Mouse (Mus musculus): ENCODE results near the gene Elavl3. TPM values are rescaled to one million over a fixed set of nuclear protein-coding genes. Genes with fewer than 3 reads are reported as not detected.
A peak's percentile ranks its signal among the peaks of the same experiment; 100 is the strongest.

Elavl3 gene
- polyA plus RNA-seq, 1 experiment from 2014 or later = 0.19 TPM

GRCm38 (mm10) chr9:21989230-21990110 is 62.4 kb downstream of the Elavl3 start, which contains the start of gene Rgl3:
Rgl3 (minus strand) TSS chr9:21989446.
- no peaks in the 10 kb centered on the region for H3K9me3 ChIP-seq (ENCODE audit: control insufficient read depth, low read length)
- H3K9ac ChIP-seq (ENCODE audit: low read depth, low read length) = no peak within 1 kb of the TSS
- H3K4me3 ChIP-seq (ENCODE audit: low read depth, low read length) = peak within 1 kb of the TSS; percentile 49
- H3K4me2 ChIP-seq = peak within 1 kb of the TSS; percentile 67
- H3K4me1 ChIP-seq (replicated peaks; ENCODE audit: control insufficient read depth, insufficient read depth, low read length) = peaks cover 10% of the 10 kb centered on the region; the same call in 1 of the 2 replicates
- H3K36me3 ChIP-seq (ENCODE audit: control insufficient read depth, insufficient read depth, low read length) = no peaks in the 10 kb centered on the region
- no peak for ATAC-seq (replicated peaks; ENCODE audit: low FRiP score)
- no peak for DNase-seq (ENCODE audit: low spot score)
- H3K27me3 ChIP-seq (replicated peaks; ENCODE audit: control insufficient read depth, insufficient read depth, low read length) = peaks cover 94% of the 10 kb centered on the region
- no peak within 1 kb of the TSS for H3K27ac ChIP-seq (ENCODE audit: low read depth, low read length)
- 3% methylated on average over 42 of the region's 42 CpGs for WGBS

GRCm38 (mm10) chr9:21988421-21989101 is 63.3 kb downstream of the Elavl3 start:
- no peak overlapping the region for H3K9ac ChIP-seq (ENCODE audit: low read depth, low read length)
- no peaks in the 10 kb centered on the region for H3K9me3 ChIP-seq (ENCODE audit: control insufficient read depth, low read length)
- peak overlapping the region; percentile 49 for H3K4me3 ChIP-seq (ENCODE audit: low read depth, low read length)
- WGBS = 1% methylated on average over 32 of the region's 32 CpGs
- DNase-seq (ENCODE audit: low spot score) = no peak
- H3K27ac ChIP-seq (ENCODE audit: low read depth, low read length) = no peak overlapping the region
- no peak for ATAC-seq (replicated peaks; ENCODE audit: low FRiP score)
- peaks cover 10% of the 10 kb centered on the region; the same call in 1 of the 2 replicates for H3K4me1 ChIP-seq (replicated peaks; ENCODE audit: control insufficient read depth, insufficient read depth, low read length)
- peak overlapping the region; percentile 67 for H3K4me2 ChIP-seq
- H3K36me3 ChIP-seq (ENCODE audit: control insufficient read depth, insufficient read depth, low read length) = no peaks in the 10 kb centered on the region
- H3K27me3 ChIP-seq (replicated peaks; ENCODE audit: control insufficient read depth, insufficient read depth, low read length) = peaks cover 95% of the 10 kb centered on the region

GRCm38 (mm10) chr9:21987592-21988342 is 64.1 kb downstream of the Elavl3 start:
- Histone ChIP-seq H3K9ac (ENCODE audit: low read depth, low read length) (no peak overlapping the region), H3K4me2 (no peak overlapping the region), H3K9me3 (ENCODE audit: control insufficient read depth, low read length) (no peaks in the 10 kb centered on the region), H3K27me3 (replicated peaks; ENCODE audit: control insufficient read depth, insufficient read depth, low read length) (peaks cover 96% of the 10 kb centered on the region), H3K36me3 (ENCODE audit: control insufficient read depth, insufficient read depth, low read length) (no peaks in the 10 kb centered on the region), H3K4me1 (replicated peaks; ENCODE audit: control insufficient read depth, insufficient read depth, low read length) (peaks cover 10% of the 10 kb centered on the region; the same call in 1 of the 2 replicates), H3K4me3 (ENCODE audit: low read depth, low read length) (no peak overlapping the region), H3K27ac (ENCODE audit: low read depth, low read length) (no peak overlapping the region)
- DNase-seq (ENCODE audit: low spot score) = no peak
- ATAC-seq (replicated peaks; ENCODE audit: low FRiP score) = no peak
- WGBS = 7% methylated on average over 36 of the region's 36 CpGs

- 0 out of 2 replicates have a peak, but pooled peaks cover 3% of the 10 kb centered on the region for H3K9me3 ChIP-seq (ENCODE audit: control insufficient read depth, low read length)
- DNase-seq (ENCODE audit: low spot score) (no peak), ATAC-seq (replicated peaks; ENCODE audit: low FRiP score) (no peak)
- no peak overlapping the region for H3K27ac ChIP-seq (ENCODE audit: low read depth, low read length)
- H3K4me2 ChIP-seq = no peak overlapping the region
- H3K4me1 ChIP-seq (replicated peaks; ENCODE audit: control insufficient read depth, insufficient read depth, low read length) = no peaks in the 10 kb centered on the region; the same call in 1 of the 2 replicates
- no peak overlapping the region for H3K9ac ChIP-seq (ENCODE audit: low read depth, low read length)
- H3K27me3 ChIP-seq (replicated peaks; ENCODE audit: control insufficient read depth, insufficient read depth, low read length) = peaks cover 89% of the 10 kb centered on the region
- no peak overlapping the region for H3K4me3 ChIP-seq (ENCODE audit: low read depth, low read length)
- H3K36me3 ChIP-seq (ENCODE audit: control insufficient read depth, insufficient read depth, low read length) = no peaks in the 10 kb centered on the region
- 15% methylated on average over 3 of the region's 3 CpGs for WGBS
These were observed 67.9 kb downstream of the Elavl3 start for GRCm38 (mm10) chr9:21983911-21984310.

DNA sequence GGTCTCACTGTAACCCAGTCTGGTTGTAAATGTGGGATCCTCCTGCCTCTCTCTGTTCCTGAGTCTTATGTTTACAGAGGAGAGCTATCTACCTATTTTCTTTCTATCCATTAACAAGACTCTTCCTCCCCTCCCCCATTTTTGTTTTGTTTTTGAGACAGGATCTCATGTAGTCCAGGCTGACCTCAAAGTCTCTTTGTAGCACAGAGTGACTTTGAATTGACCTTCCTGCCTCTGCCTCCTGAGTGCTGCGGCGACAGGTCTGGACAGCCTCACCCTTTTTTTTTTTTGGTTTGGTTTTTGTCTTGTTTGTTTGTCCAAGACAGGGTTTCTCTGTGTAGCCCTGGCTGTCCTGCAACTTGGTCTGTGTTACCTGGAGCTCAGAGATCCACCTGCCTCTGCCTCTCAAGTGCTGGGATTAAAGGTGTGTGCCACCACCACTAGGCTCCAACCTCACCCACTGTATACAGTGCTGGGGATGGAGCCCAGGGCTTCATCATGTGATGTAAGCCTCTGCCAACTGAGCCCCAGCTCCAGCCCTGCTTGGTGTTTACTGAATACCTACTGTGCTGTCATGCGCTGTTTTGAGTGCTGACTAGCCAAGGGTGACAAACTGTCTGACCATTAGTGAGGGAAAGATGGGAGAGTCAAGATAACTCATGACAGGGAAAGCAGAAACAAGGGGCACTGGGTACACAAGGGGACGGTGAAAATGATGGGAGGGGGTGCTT is 73.3 kb downstream of the Elavl3 start:
- WGBS = 87% methylated on average over 4 of the region's 4 CpGs
- no peak overlapping the region for H3K27ac ChIP-seq (ENCODE audit: low read depth, low read length)
- H3K9me3 ChIP-seq (ENCODE audit: control insufficient read depth, low read length) = 0 out of 2 replicates have a peak, but pooled peaks cover 3% of the 10 kb centered on the region
- no peak overlapping the region for H3K9ac ChIP-seq (ENCODE audit: low read depth, low read length)
- no peaks in the 10 kb centered on the region for H3K36me3 ChIP-seq (ENCODE audit: control insufficient read depth, insufficient read depth, low read length)
- no peak for DNase-seq (ENCODE audit: low spot score)
- no peak overlapping the region for H3K4me3 ChIP-seq (ENCODE audit: low read depth, low read length)
- peaks cover 40% of the 10 kb centered on the region for H3K27me3 ChIP-seq (replicated peaks; ENCODE audit: control insufficient read depth, insufficient read depth, low read length)
- H3K4me2 ChIP-seq = no peak overlapping the region
- no peak for ATAC-seq (replicated peaks; ENCODE audit: low FRiP score)
- no peaks in the 10 kb centered on the region for H3K4me1 ChIP-seq (replicated peaks; ENCODE audit: control insufficient read depth, insufficient read depth, low read length)

DNA sequence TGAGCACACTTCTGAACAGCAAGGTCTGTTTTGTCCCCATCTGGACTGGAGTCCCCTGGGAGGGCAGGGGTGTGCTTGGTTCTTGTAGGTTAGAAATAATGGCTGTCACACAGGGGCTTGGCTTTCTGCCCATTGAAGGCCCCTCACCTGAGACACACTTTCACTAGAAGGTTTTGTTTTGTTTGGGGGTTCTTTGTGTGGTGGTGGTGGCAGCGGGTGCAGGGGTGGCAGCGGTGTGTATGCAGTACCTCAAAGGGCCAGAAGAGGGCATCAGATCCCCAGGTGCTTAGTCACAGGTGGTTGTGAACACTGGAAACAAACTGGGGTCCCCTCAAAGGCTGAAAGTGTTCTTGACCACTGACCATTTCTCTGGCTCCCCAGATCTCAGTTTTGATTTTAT is 73.9 kb downstream of the Elavl3 start:
- no peak overlapping the region for H3K4me2 ChIP-seq
- H3K4me3 ChIP-seq (ENCODE audit: low read depth, low read length) = no peak overlapping the region
- no peak overlapping the region for H3K9ac ChIP-seq (ENCODE audit: low read depth, low read length)
- H3K27me3 ChIP-seq (replicated peaks; ENCODE audit: control insufficient read depth, insufficient read depth, low read length) = peaks cover 34% of the 10 kb centered on the region
- ATAC-seq (replicated peaks; ENCODE audit: low FRiP score) (no peak), DNase-seq (ENCODE audit: low spot score) (no peak)
- H3K36me3 ChIP-seq (ENCODE audit: control insufficient read depth, insufficient read depth, low read length) = no peaks in the 10 kb centered on the region
- 14% methylated on average over 2 of the region's 2 CpGs for WGBS
- 0 out of 2 replicates have a peak, but pooled peaks cover 3% of the 10 kb centered on the region for H3K9me3 ChIP-seq (ENCODE audit: control insufficient read depth, low read length)
- no peaks in the 10 kb centered on the region for H3K4me1 ChIP-seq (replicated peaks; ENCODE audit: control insufficient read depth, insufficient read depth, low read length)
- no peak overlapping the region for H3K27ac ChIP-seq (ENCODE audit: low read depth, low read length)

DNA sequence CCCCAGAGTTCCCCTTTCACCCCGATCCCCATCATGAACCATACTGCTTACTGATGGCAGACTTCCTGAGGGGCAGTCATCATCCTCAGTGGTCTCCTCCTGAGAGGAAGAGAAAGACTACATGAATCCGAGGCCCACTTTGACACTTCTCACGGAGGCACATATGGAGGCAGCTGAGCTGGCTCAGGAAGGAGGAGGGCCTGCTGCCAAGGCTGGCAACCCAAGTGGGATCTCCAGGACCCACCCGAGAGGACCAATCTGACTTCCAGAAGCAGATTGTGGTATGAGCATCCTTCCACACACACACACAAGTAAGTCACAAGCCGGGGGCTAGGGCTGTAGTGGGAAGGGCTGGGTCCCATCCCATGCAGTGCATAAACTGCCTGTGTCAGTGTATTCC is 74.5 kb downstream of the Elavl3 start:
- WGBS = 83% methylated on average over 5 of the region's 5 CpGs
- 0 out of 2 replicates have a peak, but pooled peaks cover 2% of the 10 kb centered on the region for H3K9me3 ChIP-seq (ENCODE audit: control insufficient read depth, low read length)
- H3K27me3 ChIP-seq (replicated peaks; ENCODE audit: control insufficient read depth, insufficient read depth, low read length) = peaks cover 31% of the 10 kb centered on the region
- H3K36me3 ChIP-seq (ENCODE audit: control insufficient read depth, insufficient read depth, low read length) = no peaks in the 10 kb centered on the region
- no peaks in the 10 kb centered on the region for H3K4me1 ChIP-seq (replicated peaks; ENCODE audit: control insufficient read depth, insufficient read depth, low read length)
- ATAC-seq (replicated peaks; ENCODE audit: low FRiP score) = no peak
- no peak overlapping the region for H3K27ac ChIP-seq (ENCODE audit: low read depth, low read length)
- H3K4me3 ChIP-seq (ENCODE audit: low read depth, low read length) = no peak overlapping the region
- no peak overlapping the region for H3K4me2 ChIP-seq
- no peak for DNase-seq (ENCODE audit: low spot score)
- no peak overlapping the region for H3K9ac ChIP-seq (ENCODE audit: low read depth, low read length)

Data from liver, embryonic 11.5 days (tissue).